Comparison of ENCODE assay signal across 32 mouse cellular contexts in the genomic region with DNA sequence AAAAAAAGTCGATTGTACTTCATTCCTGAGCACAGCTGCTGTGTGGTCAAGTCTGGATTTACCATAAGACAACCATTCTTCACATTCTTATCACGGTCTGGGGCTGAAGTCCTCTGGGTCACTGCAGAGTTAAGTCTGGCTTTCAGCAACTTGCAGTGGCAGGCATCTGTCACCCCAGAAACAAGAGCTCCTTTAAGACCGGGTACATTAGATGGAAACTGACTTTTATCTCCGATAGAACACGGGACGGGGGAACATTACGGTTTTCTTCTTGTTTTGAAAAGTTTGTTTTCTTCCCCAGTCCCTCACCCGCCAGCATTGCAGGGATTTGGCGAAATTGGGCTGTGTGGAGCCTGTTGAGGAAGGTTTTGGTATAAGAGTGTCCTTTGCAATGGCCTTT. TPM values are rescaled to one million over a fixed set of nuclear protein-coding genes. Genes with fewer than 3 reads are reported as not detected.
"Had no signal": no experiment of that assay in that cellular context is flagged by ENCODE, and none has a peak within 500 bp of the region (broad histone marks: within the 10 kb centered on the region; RNA-seq: fewer than 3 reads in every experiment).

No protein-coding gene starts in this region.

- H3K9ac ChIP-seq: hindbrain, embryonic 14.5 days; intestine, embryonic 15.5 days; kidney, embryonic 15.5 days; limb, embryonic 12.5 days; liver, embryonic 12.5 days had no signal

- H3K27ac ChIP-seq: gastrocnemius, adult 2 months; heart, adult 2 months; hindbrain, embryonic 14.5 days; intestine, embryonic 15.5 days; kidney, embryonic 15.5 days; kidney, postnatal 0 days; left cerebral cortex, adult 2 months; limb, embryonic 10.5 days; limb, embryonic 12.5 days; liver, embryonic 12.5 days had no signal

- H3K36me3 ChIP-seq: intestine, embryonic 15.5 days; kidney, embryonic 15.5 days; limb, embryonic 10.5 days; limb, embryonic 12.5 days; liver, embryonic 12.5 days had no signal

- H3K4me2 ChIP-seq: hindbrain, embryonic 14.5 days; intestine, embryonic 15.5 days; kidney, embryonic 15.5 days; limb, embryonic 12.5 days had no signal

- ATAC-seq: forebrain, embryonic 16.5 days; hindbrain, embryonic 16.5 days; inflammation-experienced regulatory T-cells, adult 6 months; intestine, embryonic 15.5 days; liver, embryonic 12.5 days had no signal

- DNase-seq: gastrocnemius, adult 2 months; gastrocnemius, postnatal 10 days; gastrocnemius, postnatal 25 days; heart, adult 2 months; heart, postnatal 10 days; heart, postnatal 4 days; kidney, adult 11 months; kidney, adult 2 months; kidney, adult 9 months; kidney, postnatal 14 days; kidney, postnatal 36 days; layer of hippocampus, adult 9-11 months; layer of hippocampus, postnatal 36 days; liver had no signal

- H3K27me3 ChIP-seq: intestine, embryonic 15.5 days; kidney, embryonic 15.5 days; limb, embryonic 12.5 days; liver, embryonic 12.5 days had no signal

- H3K9me3 ChIP-seq: intestine, embryonic 15.5 days; kidney, embryonic 15.5 days; limb, embryonic 10.5 days; limb, embryonic 12.5 days; liver, embryonic 12.5 days had no signal

- H3K4me3 ChIP-seq: gastrocnemius, adult 2 months; heart, adult 2 months; intestine, embryonic 15.5 days; kidney, embryonic 15.5 days; left cerebral cortex, adult 2 months; limb, embryonic 10.5 days; limb, embryonic 12.5 days; liver, embryonic 12.5 days had no signal

RNA-seq across cellular contexts. Expression of a gene that starts 1.9 kb away (rescaled TPM):
- total RNA-seq: granulocyte monocyte progenitor cell, adult 5-6 weeks had no signal

RNA-seq across cellular contexts. Expression of a gene that starts 56.3 kb away (rescaled TPM):
- total RNA-seq: gastrocnemius, adult 2 months; gastrocnemius, postnatal 10 days; gastrocnemius, postnatal 25 days; granulocyte monocyte progenitor cell, adult 5-6 weeks; heart, adult 2 months; heart, postnatal 10 days; heart, postnatal 25 days; heart, postnatal 4 days; layer of hippocampus, adult 18-20 months; layer of hippocampus, postnatal 14 days; layer of hippocampus, postnatal 36 days; left cerebral cortex, adult 2 months; left cerebral cortex, postnatal 14 days; left cerebral cortex, postnatal 36 days had no signal
- polyA plus RNA-seq: forebrain, embryonic 16.5 days; heart, adult 2 months; hindbrain, embryonic 11.5 days; hindbrain, embryonic 14.5 days; inflammation-experienced regulatory T-cells, adult 6 months; limb, embryonic 10.5 days; limb, embryonic 12.5 days had no signal
